Mouse (Mus musculus): ENCODE results near the gene Fam89a. TPM values are rescaled to one million over a fixed set of nuclear protein-coding genes. Genes with fewer than 3 reads are reported as not detected.

The Fam89a gene
- polyA plus RNA-seq, 1 experiment from 2014 or later = 6.5 TPM

DNA sequence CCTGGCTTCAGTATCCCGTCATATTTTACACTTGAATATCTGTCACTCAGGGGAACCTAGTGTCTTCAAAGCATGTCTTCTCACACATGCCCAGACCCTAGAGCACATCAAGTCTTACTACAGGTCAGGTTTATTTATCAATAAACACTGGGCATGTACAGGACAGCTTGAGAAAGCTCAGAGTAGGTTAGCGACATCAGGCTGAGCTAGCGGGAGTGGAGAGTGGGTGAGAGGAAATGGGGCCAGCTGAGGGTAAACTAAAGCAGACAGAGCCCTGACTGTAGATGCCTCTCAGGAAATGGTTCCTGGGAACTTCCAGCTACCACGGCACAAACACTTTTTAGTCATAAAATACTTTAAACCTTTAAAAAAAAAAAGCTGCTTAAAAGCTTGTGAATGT, 48.1 kb downstream of the Fam89a start:
- Histone ChIP-seq H3K36me3 (replicated peaks) (peaks cover 77% of the 10 kb centered on the region), H3K4me1 (no peaks in the 10 kb centered on the region), H3K27me3 (replicated peaks; ENCODE audit: low read depth, poor library complexity, severe bottlenecking) (no peaks in the 10 kb centered on the region), H3K27ac (replicated peaks) (no peak overlapping the region), H3K4me3 (no peak overlapping the region), H3K9me3 (no peaks in the 10 kb centered on the region)
- 75% methylated on average over 4 of the region's 4 CpGs for WGBS
- no peak for DNase-seq (ENCODE audit: low spot score)

GRCm38 (mm10) chr8:124702183-124702582, 49.4 kb downstream of the Fam89a start:
- no peaks in the 10 kb centered on the region for H3K27me3 ChIP-seq (replicated peaks; ENCODE audit: low read depth, poor library complexity, severe bottlenecking)
- H3K4me1 ChIP-seq = no peaks in the 10 kb centered on the region
- H3K36me3 ChIP-seq (replicated peaks) = peaks cover 86% of the 10 kb centered on the region
- H3K9me3 ChIP-seq = no peaks in the 10 kb centered on the region
- H3K27ac ChIP-seq (replicated peaks) = no peak overlapping the region
- DNase-seq (ENCODE audit: low spot score) = no peak
- no peak overlapping the region for H3K4me3 ChIP-seq
- WGBS = 87% methylated on average over 3 of the region's 3 CpGs

DNA sequence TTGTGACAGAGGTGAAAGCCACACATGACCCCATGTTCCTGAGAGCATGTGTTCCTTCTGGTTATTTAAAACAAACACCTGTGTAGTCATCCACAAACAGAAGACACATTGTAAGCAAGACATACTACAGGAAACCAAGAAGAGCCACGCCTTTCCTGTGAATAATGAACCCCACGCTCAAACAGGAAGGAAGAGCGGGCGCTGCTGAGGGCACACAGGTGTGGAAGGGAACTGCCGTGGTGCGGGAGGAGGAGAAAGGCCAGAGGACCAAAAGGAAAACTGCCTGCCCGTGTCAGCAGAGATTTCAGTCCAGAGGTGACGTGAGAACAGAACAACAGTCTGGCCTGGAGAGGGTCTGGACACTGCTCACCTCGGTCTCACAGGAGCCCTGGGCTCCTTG, 50.6 kb downstream of the Fam89a start:
- H3K4me1 ChIP-seq = no peaks in the 10 kb centered on the region
- H3K36me3 ChIP-seq (replicated peaks) = peaks cover 84% of the 10 kb centered on the region
- WGBS = 83% methylated on average over 9 of the region's 9 CpGs
- no peak for DNase-seq (ENCODE audit: low spot score)
- H3K27me3 ChIP-seq (replicated peaks; ENCODE audit: low read depth, poor library complexity, severe bottlenecking) = no peaks in the 10 kb centered on the region
- no peak overlapping the region for H3K27ac ChIP-seq (replicated peaks)
- no peaks in the 10 kb centered on the region for H3K9me3 ChIP-seq
- no peak overlapping the region for H3K4me3 ChIP-seq

DNA sequence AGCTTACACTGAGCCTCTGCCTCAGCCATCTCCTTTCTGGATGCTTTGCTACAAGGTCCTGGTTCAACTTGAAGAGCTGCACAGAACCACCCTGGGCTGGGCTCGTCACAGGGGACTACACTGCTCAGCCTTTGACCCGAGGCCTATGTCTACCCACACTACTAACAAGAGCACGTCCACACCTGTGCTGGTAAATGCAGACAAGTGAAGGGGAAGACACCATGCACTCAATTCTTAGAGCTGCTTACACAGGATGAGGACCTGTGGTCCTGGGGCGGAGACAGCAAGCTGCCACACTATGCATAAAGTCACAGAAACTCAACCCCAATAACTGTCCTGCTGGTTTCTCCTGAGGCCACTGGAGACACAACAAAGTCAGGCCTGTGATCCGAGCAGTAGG, 51.4 kb downstream of the Fam89a start:
- no peak for DNase-seq (ENCODE audit: low spot score)
- H3K27ac ChIP-seq (replicated peaks) = no peak overlapping the region
- H3K4me3 ChIP-seq = no peak overlapping the region
- H3K27me3 ChIP-seq (replicated peaks; ENCODE audit: low read depth, poor library complexity, severe bottlenecking) = no peaks in the 10 kb centered on the region
- H3K9me3 ChIP-seq = no peaks in the 10 kb centered on the region
- 91% methylated on average over 5 of the region's 5 CpGs for WGBS
- H3K36me3 ChIP-seq (replicated peaks) = peaks cover 84% of the 10 kb centered on the region
- H3K4me1 ChIP-seq = no peaks in the 10 kb centered on the region

GRCm38 (mm10) chr8:124695424-124696100, 56.1 kb downstream of the Fam89a start:
- peaks cover 85% of the 10 kb centered on the region for H3K36me3 ChIP-seq (replicated peaks)
- H3K4me3 ChIP-seq = no peak overlapping the region
- H3K27ac ChIP-seq (replicated peaks) = no peak overlapping the region
- no peaks in the 10 kb centered on the region for H3K4me1 ChIP-seq
- H3K27me3 ChIP-seq (replicated peaks; ENCODE audit: low read depth, poor library complexity, severe bottlenecking) = no peaks in the 10 kb centered on the region
- 94% methylated on average over 22 of the region's 22 CpGs for WGBS
- no peak for DNase-seq (ENCODE audit: low spot score)
- no peaks in the 10 kb centered on the region for H3K9me3 ChIP-seq

DNA sequence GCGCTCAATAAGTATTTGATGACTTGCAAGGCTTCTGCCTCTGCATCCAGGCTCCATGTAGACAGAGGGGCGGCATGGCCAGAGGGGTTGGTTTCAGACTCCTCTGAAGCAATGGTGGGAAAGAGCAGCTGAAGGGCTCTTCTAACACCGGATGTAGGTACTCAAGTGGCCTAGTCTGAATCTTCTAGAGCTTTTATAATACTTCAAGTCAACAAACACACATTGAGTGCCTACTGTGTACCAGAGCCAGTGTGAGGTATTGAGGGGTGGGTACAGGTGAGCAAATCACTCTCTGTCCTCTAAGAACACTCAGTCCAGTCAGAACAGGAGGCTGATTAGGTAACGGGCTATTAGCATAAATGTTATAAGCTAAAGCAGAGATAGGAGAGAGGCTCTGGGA, 59.9 kb downstream of the Fam89a start:
- no peak for DNase-seq (ENCODE audit: low spot score)
- 90% methylated on average over 4 of the region's 4 CpGs for WGBS

More for the DNA sequence above, 59.9 kb downstream of the Fam89a start:
- H3K4me3 ChIP-seq = no peak overlapping the region
- H3K27ac ChIP-seq (replicated peaks) = no peak overlapping the region
- peaks cover 72% of the 10 kb centered on the region for H3K36me3 ChIP-seq (replicated peaks)
- no peaks in the 10 kb centered on the region for H3K9me3 ChIP-seq
- no peaks in the 10 kb centered on the region for H3K27me3 ChIP-seq (replicated peaks; ENCODE audit: low read depth, poor library complexity, severe bottlenecking)
- no peaks in the 10 kb centered on the region for H3K4me1 ChIP-seq

Other genes starting within 250 kb of the Fam89a start
- gene Cog2, start 231.1 kb downstream of the Fam89a start, polyA plus RNA-seq (2016; fragmentation: Nextera tagmentation; extraction: Ambion mirVana) = 41.8 and 41.9 TPM in 2 replicates
- gene Agt, start 182.1 kb downstream of the Fam89a start, polyA plus RNA-seq (2016; fragmentation: Nextera tagmentation; extraction: Ambion mirVana) = 0.15 TPM in 1 of 2 replicates, not detected in the other
- gene Capn9, start 175.7 kb downstream of the Fam89a start, polyA plus RNA-seq (2016; fragmentation: Nextera tagmentation; extraction: Ambion mirVana) = not detected in 2 replicates
- gene 2310022B05Rik, start 88.5 kb downstream of the Fam89a start, polyA plus RNA-seq (2016; fragmentation: Nextera tagmentation; extraction: Ambion mirVana) = 24.2 and 24.4 TPM in 2 replicates
- 47.0 and 48.7 TPM in 2 replicates for gene Ttc13, start 29.8 kb downstream of the Fam89a start, polyA plus RNA-seq (2016; fragmentation: Nextera tagmentation; extraction: Ambion mirVana)
- gene Arv1, start 29.7 kb downstream of the Fam89a start, polyA plus RNA-seq (2016; fragmentation: Nextera tagmentation; extraction: Ambion mirVana) = 31.5 and 33.5 TPM in 2 replicates
- 0.36 and 0.51 TPM in 2 replicates for gene Trim67, start 41.3 kb upstream of the Fam89a start, polyA plus RNA-seq (2016; fragmentation: Nextera tagmentation; extraction: Ambion mirVana)
- gene Gnpat, start 111.2 kb upstream of the Fam89a start, polyA plus RNA-seq (2016; fragmentation: Nextera tagmentation; extraction: Ambion mirVana) = 138 and 149 TPM in 2 replicates
- 77.2 and 82.2 TPM in 2 replicates for gene 2810004N23Rik, start 111.3 kb upstream of the Fam89a start, polyA plus RNA-seq (2016; fragmentation: Nextera tagmentation; extraction: Ambion mirVana)
- gene Exoc8, start 145.9 kb upstream of the Fam89a start, polyA plus RNA-seq (2016; fragmentation: Nextera tagmentation; extraction: Ambion mirVana) = 8.5 and 8.7 TPM in 2 replicates
- gene Sprtn, start 146.1 kb upstream of the Fam89a start, polyA plus RNA-seq (2016; fragmentation: Nextera tagmentation; extraction: Ambion mirVana) = 9.5 and 10.3 TPM in 2 replicates
- gene Egln1, start 197.5 kb upstream of the Fam89a start, polyA plus RNA-seq (2016; fragmentation: Nextera tagmentation; extraction: Ambion mirVana) = 10.2 and 10.9 TPM in 2 replicates

All from embryonic facial prominence, embryonic 10.5 days (tissue).